Mouse (Mus musculus) lung, adult 10 weeks (tissue): ENCODE results near the gene Sorcs2. TPM values are rescaled to one million over a fixed set of nuclear protein-coding genes. Genes with fewer than 3 reads are reported as not detected.

Source experiments
- polyA plus RNA-seq: library from polyadenylated mRNA; stranded (reverse); fragments of 350-450 nt; fragmentation: Illumina TruSeq; extraction: RNeasy Lipid Tissue Mini Kit (QIAGEN cat#74804); gene quantifications from one replicate; pipeline ENCODE4 v1.2.3, GENCODE M21; 2014; ENCODE audit warnings: low read depth, low replicate concordance; ENCODE audit not compliant: insufficient read depth

Gene Sorcs2
- 3.9 TPM for polyA plus RNA-seq

DNA sequence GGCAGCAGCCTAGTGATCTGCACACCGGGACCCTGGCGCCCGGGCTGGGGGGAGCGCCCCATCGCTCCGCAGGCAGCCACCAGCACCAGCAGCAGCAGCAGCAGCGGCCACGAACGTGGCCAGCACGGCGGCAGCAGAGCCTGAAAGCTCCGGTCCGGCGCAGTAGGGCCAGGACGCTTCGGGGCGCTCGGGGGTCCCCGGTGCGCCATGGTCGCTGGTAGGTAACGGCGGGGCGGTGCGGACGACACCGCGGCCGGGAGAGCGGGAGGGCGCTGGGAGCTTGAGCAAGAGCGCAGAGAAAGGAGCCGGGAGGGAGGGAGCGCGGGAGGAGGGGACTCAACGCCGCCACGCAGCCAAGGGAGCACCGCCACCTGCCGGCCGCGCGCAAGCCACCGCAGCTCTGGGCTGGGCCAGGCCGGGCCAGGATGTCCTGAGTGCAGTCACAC, at the start of gene Sorcs2:
Gene Sorcs2, minus strand, starts transcription at position 303 of the 446 bp plus-strand sequence.

DNA sequence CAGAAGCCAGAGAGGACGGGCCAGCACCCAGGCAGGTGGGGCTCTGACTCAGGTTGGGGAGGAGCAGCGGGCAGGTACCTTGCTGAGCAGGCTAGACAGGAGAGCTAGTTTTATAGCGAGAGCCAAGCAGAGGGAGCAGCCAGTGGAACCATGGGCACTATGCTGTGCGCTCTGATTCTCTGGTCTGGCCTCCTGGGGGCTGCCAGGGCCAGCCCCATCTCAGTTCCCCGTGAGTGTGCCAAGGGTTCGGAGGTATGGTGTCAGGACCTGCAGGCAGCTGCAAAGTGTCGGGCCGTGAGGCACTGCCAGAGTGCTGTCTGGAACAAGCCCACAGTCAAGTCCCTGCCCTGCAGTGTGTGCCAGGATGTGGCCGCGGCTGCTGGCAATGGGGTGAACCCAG, 194.0 kb downstream of the Sorcs2 start, which contains the start of gene Psapl1:
Gene Psapl1, plus strand, starts transcription at position 106 of the 400 bp plus-strand sequence.

Other genes starting within 250 kb of the Sorcs2 start
- gene Psapl1, start 194.1 kb downstream of the Sorcs2 start, polyA plus RNA-seq, result 0.20 TPM
- gene Grpel1, start 66.9 kb upstream of the Sorcs2 start, polyA plus RNA-seq, result 21.4 TPM
- gene Tada2b, start 86.1 kb upstream of the Sorcs2 start, polyA plus RNA-seq, result 8.3 TPM
- 1.3 TPM for gene Ccdc96, start 86.4 kb upstream of the Sorcs2 start, polyA plus RNA-seq
- gene Tbc1d14, start 195.1 kb upstream of the Sorcs2 start, polyA plus RNA-seq, result 15.8 TPM